ENCODE assay signal across 8 mouse cellular contexts in genomic region chr2:121357494-121357893, GRCm38 (mm10). TPM values are rescaled to one million over a fixed set of nuclear protein-coding genes. Genes with fewer than 3 reads are reported as not detected.
A peak's percentile ranks its signal among the peaks of the same experiment; 100 is the strongest.
DNase-seq lines count a peak whose midpoint lies in the region; ATAC-seq and TF ChIP-seq lines count a peak whose summit lies in the region.

Gene Ckmt1, plus strand, starts transcription at chr2:121357714.

- H3K4me3 ChIP-seq in heart, embryonic 10.5 days, result peak within 1 kb of the TSS; percentile 29
- peak within 1 kb of the TSS; percentile 65 for H3K4me3 ChIP-seq in ES-Bruce4 (ENCODE audit: low read depth, low read length)
- peak within 1 kb of the TSS; percentile 34 for H3K4me3 ChIP-seq in hindbrain, embryonic 12.5 days
- H3K4me3 ChIP-seq in limb, embryonic 13.5 days, result peak within 1 kb of the TSS; percentile 27
- H3K4me3 ChIP-seq in stomach, postnatal 0 days (ENCODE audit: low read depth, low read length), result peak within 1 kb of the TSS; percentile 46

- H3K9me3 ChIP-seq in heart, embryonic 10.5 days, result no peaks in the 10 kb centered on the region
- H3K9me3 ChIP-seq in ES-Bruce4 (replicated peaks; ENCODE audit: control insufficient read depth, insufficient read depth, low read length, poor library complexity, severe bottlenecking), result no peaks in the 10 kb centered on the region
- H3K9me3 ChIP-seq in hindbrain, embryonic 12.5 days (replicated peaks), result no peaks in the 10 kb centered on the region
- H3K9me3 ChIP-seq in limb, embryonic 13.5 days, result no peaks in the 10 kb centered on the region
- no peaks in the 10 kb centered on the region for H3K9me3 ChIP-seq in stomach, postnatal 0 days (ENCODE audit: control insufficient read depth, low read length)

- TF ChIP-seq EP300 in ES-Bruce4 (IDR thresholded peaks at IDR 0.05; ENCODE audit: insufficient read depth, low read depth, low read length), result 0 out of 2 replicates have a peak, but pooled peaks have one; percentile 22
- TF ChIP-seq EP300 in stomach, postnatal 0 days (optimal IDR thresholded peaks at IDR 0.05), result no peak

- peaks cover 43% of the 10 kb centered on the region for H3K27me3 ChIP-seq in heart, embryonic 10.5 days (ENCODE audit: insufficient read depth, poor library complexity, severe bottlenecking)
- H3K27me3 ChIP-seq in ES-Bruce4 (ENCODE audit: control insufficient read depth, insufficient read depth, low read length, poor library complexity, severe bottlenecking), result no peaks in the 10 kb centered on the region
- H3K27me3 ChIP-seq in hindbrain, embryonic 12.5 days, result peaks cover 28% of the 10 kb centered on the region
- peaks cover 26% of the 10 kb centered on the region for H3K27me3 ChIP-seq in limb, embryonic 13.5 days
- H3K27me3 ChIP-seq in stomach, postnatal 0 days (ENCODE audit: control insufficient read depth, insufficient read depth, low read length), result no peaks in the 10 kb centered on the region

- DNase-seq in heart, embryonic 10.5 days (ENCODE audit: low spot score), result no peak
- DNase-seq in heart, postnatal 10 days, result no peak
- DNase-seq in stomach, postnatal 0 days (ENCODE audit: low spot score), result peak; percentile 63
- DNase-seq in right cerebral cortex, postnatal 14 days, result no peak

- TF ChIP-seq POLR2A in ES-Bruce4 (IDR thresholded peaks at IDR 0.05; ENCODE audit: insufficient read depth, low read length), result no peak

- intact Hi-C loops in heart, postnatal 10 days (cut with DNase I), result no loop called here

- peak within 1 kb of the TSS; percentile 53 for H3K4me2 ChIP-seq in hindbrain, embryonic 12.5 days (replicated peaks)
- peak within 1 kb of the TSS; percentile 61 for H3K4me2 ChIP-seq in limb, embryonic 13.5 days (replicated peaks)
- peak within 1 kb of the TSS; percentile 60 for H3K4me2 ChIP-seq in stomach, postnatal 0 days (replicated peaks; ENCODE audit: low read depth)

- peaks cover 25% of the 10 kb centered on the region for H3K4me1 ChIP-seq in heart, embryonic 10.5 days
- no peaks in the 10 kb centered on the region for H3K4me1 ChIP-seq in ES-Bruce4 (ENCODE audit: control insufficient read depth, insufficient read depth, low read length)
- H3K4me1 ChIP-seq in hindbrain, embryonic 12.5 days, result peaks cover 18% of the 10 kb centered on the region
- H3K4me1 ChIP-seq in limb, embryonic 13.5 days, result peaks cover 18% of the 10 kb centered on the region
- H3K4me1 ChIP-seq in stomach, postnatal 0 days (replicated peaks; ENCODE audit: control insufficient read depth, insufficient read depth), result no peaks in the 10 kb centered on the region

- TF ChIP-seq CTCF in ES-Bruce4 (IDR thresholded peaks at IDR 0.05; ENCODE audit: low read depth, low read length), result no peak
- TF ChIP-seq CTCF in stomach, postnatal 0 days (IDR thresholded peaks at IDR 0.05; ENCODE audit: low read depth), result no peak

- H3K9ac ChIP-seq in ES-Bruce4 (ENCODE audit: low read depth, poor library complexity, severe bottlenecking), result peak within 1 kb of the TSS; percentile 43
- H3K9ac ChIP-seq in hindbrain, embryonic 12.5 days, result peak within 1 kb of the TSS; percentile 59; the same call in 1 of the 2 replicates
- H3K9ac ChIP-seq in limb, embryonic 13.5 days, result 0 out of 2 replicates have a peak within 1 kb of the TSS, but pooled peaks have one; percentile 4
- peak within 1 kb of the TSS; percentile 59; the same call in 1 of the 2 replicates for H3K9ac ChIP-seq in stomach, postnatal 0 days (ENCODE audit: low read length)

- no peaks in the 10 kb centered on the region for H3K36me3 ChIP-seq in heart, embryonic 10.5 days
- no peaks in the 10 kb centered on the region for H3K36me3 ChIP-seq in ES-Bruce4 (ENCODE audit: control insufficient read depth, insufficient read depth, low read length, poor library complexity, severe bottlenecking)
- no peaks in the 10 kb centered on the region for H3K36me3 ChIP-seq in hindbrain, embryonic 12.5 days
- no peaks in the 10 kb centered on the region for H3K36me3 ChIP-seq in limb, embryonic 13.5 days
- no peaks in the 10 kb centered on the region; the same call in 1 of the 2 replicates for H3K36me3 ChIP-seq in stomach, postnatal 0 days (ENCODE audit: control insufficient read depth, insufficient read depth, low read length)

- H3K27ac ChIP-seq in heart, embryonic 10.5 days, result no peak within 1 kb of the TSS
- H3K27ac ChIP-seq in ES-Bruce4 (ENCODE audit: insufficient read depth, low read length), result peak within 1 kb of the TSS; percentile 0; the same call in 1 of the 2 replicates
- H3K27ac ChIP-seq in hindbrain, embryonic 12.5 days, result no peak within 1 kb of the TSS
- no peak within 1 kb of the TSS for H3K27ac ChIP-seq in limb, embryonic 13.5 days
- peak within 1 kb of the TSS; percentile 87 for H3K27ac ChIP-seq in stomach, postnatal 0 days (replicated peaks)

- no peak for ATAC-seq in hindbrain, embryonic 12.5 days (ENCODE audit: low FRiP score)
- ATAC-seq in limb, embryonic 13.5 days (ENCODE audit: low FRiP score, low read depth), result no peak
- peak; percentile 80 for ATAC-seq in stomach, postnatal 0 days (ENCODE audit: low FRiP score, low TSS enrichment)
- no peak for ATAC-seq in megakaryocyte-erythroid progenitor cell, adult 5-6 weeks (replicated peaks; ENCODE audit: low FRiP score, low TSS enrichment, poor library complexity, severe bottlenecking)

- WGBS in heart, embryonic 10.5 days, result 57% methylated on average over 5 of the region's 5 CpGs
- WGBS in hindbrain, embryonic 12.5 days, result 62% methylated on average over 5 of the region's 5 CpGs
- 52% methylated on average over 5 of the region's 5 CpGs for WGBS in limb, embryonic 13.5 days
- 36% methylated on average over 5 of the region's 5 CpGs for WGBS in stomach, postnatal 0 days

RNA-seq across cellular contexts. Expression of gene Ckmt1, which starts in this region (rescaled TPM):
- 0.16 and 0.63 TPM in 2 replicates for polyA plus RNA-seq in heart, embryonic 10.5 days (2016; fragmentation: Nextera tagmentation; extraction: Ambion mirVana)
- 1 to 10 TPM; 1.3 to 1.6 TPM for total RNA-seq in heart, postnatal 10 days (2021)
- polyA plus RNA-seq in ES-Bruce4 (2011; ENCODE audit: insufficient read depth, insufficient read length, low read depth, missing spikeins), result 23.2 and 28.4 TPM in 2 replicates
- polyA plus RNA-seq in hindbrain, embryonic 12.5 days (2016; fragmentation: Nextera tagmentation; extraction: Ambion mirVana), result 15.4 and 19.5 TPM in 2 replicates
- polyA plus RNA-seq in limb, embryonic 13.5 days (2015; fragmentation: Nextera tagmentation; extraction: Ambion mirVana), result 2.6 and 3.4 TPM in 2 replicates
- 625 and 652 TPM in 2 replicates for polyA plus RNA-seq in stomach, postnatal 0 days (2015; fragmentation: Nextera tagmentation; extraction: Ambion mirVana)
- total RNA-seq in megakaryocyte-erythroid progenitor cell, adult 5-6 weeks (2014; fragmentation: Nextera tagmentation), result not detected in 2 replicates
- total RNA-seq in megakaryocyte-erythroid progenitor cell, adult 5-6 weeks (2017), result not detected in 2 replicates

Comparison
In these comparisons a context has a peak if more than half of its experiments do, and no peak if none do; other contexts are left out.
1. RNA of gene Ckmt1 (polyA plus RNA-seq): 625 to 652 TPM in stomach, postnatal 0 days; 23.2 to 28.4 TPM in ES-Bruce4, 15.4 to 19.5 TPM in hindbrain, embryonic 12.5 days, 2.6 to 3.4 TPM in limb, embryonic 13.5 days and 0.16 to 0.63 TPM in heart, embryonic 10.5 days; every median in the first group is over 10 times any median in the second.
2. H3K27ac ChIP-seq: peak in ES-Bruce4 (single experiment) and stomach, postnatal 0 days (single experiment); none in heart, embryonic 10.5 days (single experiment), hindbrain, embryonic 12.5 days (single experiment) and limb, embryonic 13.5 days (single experiment).
3. H3K9ac ChIP-seq: peak in every context shown above with its lines; median percentile 59 in hindbrain, embryonic 12.5 days; 59 in stomach, postnatal 0 days; 43 in ES-Bruce4; 4 in limb, embryonic 13.5 days.
4. Peak in every context shown above with its lines, with median percentiles within 50 percentile points of each other: H3K4me3 ChIP-seq and H3K4me2 ChIP-seq.